Mouse (Mus musculus): Measurements from ENCODE around the gene Map3k20.

Gene Map3k20

GRCm38 (mm10) chr2:72280524-72280923 is 4.9 kb upstream of the Map3k20 start:
- no peak for DNase-seq (ENCODE audit: low read depth, low spot score)

- DNase-seq (ENCODE audit: low read depth, low spot score): no peak
Measured at GRCm38 (mm10) chr2:72281971-72282370, 3.5 kb upstream of the Map3k20 start.

- DNase-seq (ENCODE audit: low read depth, low spot score): no peak
Measured at GRCm38 (mm10) chr2:72282733-72283132, 2.7 kb upstream of the Map3k20 start.

- DNase-seq (ENCODE audit: low read depth, low spot score): no peak
Measured at GRCm38 (mm10) chr2:72284689-72285088, 748 bp upstream of the Map3k20 start.

GRCm38 (mm10) chr2:72285888-72286661 is 638 bp downstream of the Map3k20 start:
- no peak for DNase-seq (ENCODE audit: low read depth, low spot score)

GRCm38 (mm10) chr2:72287142-72287541 is 1.7 kb downstream of the Map3k20 start:
- DNase-seq (ENCODE audit: low read depth, low spot score): peak; percentile 51

- DNase-seq (ENCODE audit: low read depth, low spot score): no peak
Measured at GRCm38 (mm10) chr2:72288932-72289534, 3.6 kb downstream of the Map3k20 start.

GRCm38 (mm10) chr2:72291103-72291502 is 5.7 kb downstream of the Map3k20 start:
- DNase-seq (ENCODE audit: low read depth, low spot score): no peak

- no peak for DNase-seq (ENCODE audit: low read depth, low spot score)
Measured at GRCm38 (mm10) chr2:72292573-72292972, 7.1 kb downstream of the Map3k20 start.

GRCm38 (mm10) chr2:72294994-72295393 is 9.6 kb downstream of the Map3k20 start:
- DNase-seq (ENCODE audit: low read depth, low spot score): no peak

- DNase-seq (ENCODE audit: low read depth, low spot score): no peak
Measured at GRCm38 (mm10) chr2:72296984-72297715, 11.7 kb downstream of the Map3k20 start.

- DNase-seq (ENCODE audit: low read depth, low spot score): no peak
Measured at GRCm38 (mm10) chr2:72297716-72298082, 12.3 kb downstream of the Map3k20 start.

- DNase-seq (ENCODE audit: low read depth, low spot score): no peak
Measured at GRCm38 (mm10) chr2:72298406-72298805, 13.0 kb downstream of the Map3k20 start.

- no peak for DNase-seq (ENCODE audit: low read depth, low spot score)
Measured at GRCm38 (mm10) chr2:72301194-72301916, 15.9 kb downstream of the Map3k20 start.

GRCm38 (mm10) chr2:72305738-72306137 is 20.3 kb downstream of the Map3k20 start:
- DNase-seq (ENCODE audit: low read depth, low spot score): no peak

GRCm38 (mm10) chr2:72308351-72308750 is 22.9 kb downstream of the Map3k20 start:
- DNase-seq (ENCODE audit: low read depth, low spot score): no peak

- no peak for DNase-seq (ENCODE audit: low read depth, low spot score)
Measured at GRCm38 (mm10) chr2:72308981-72309380, 23.5 kb downstream of the Map3k20 start.

- DNase-seq (ENCODE audit: low read depth, low spot score): no peak
Measured at GRCm38 (mm10) chr2:72311486-72311885, 26.0 kb downstream of the Map3k20 start.

GRCm38 (mm10) chr2:72313312-72313711 is 27.9 kb downstream of the Map3k20 start:
- no peak for DNase-seq (ENCODE audit: low read depth, low spot score)

GRCm38 (mm10) chr2:72318421-72318820 is 33.0 kb downstream of the Map3k20 start:
- DNase-seq (ENCODE audit: low read depth, low spot score): no peak

GRCm38 (mm10) chr2:72319028-72319798 is 33.8 kb downstream of the Map3k20 start:
- DNase-seq (ENCODE audit: low read depth, low spot score): no peak
